Mouse (Mus musculus): Measurements from ENCODE around the gene Snai1. TPM values are rescaled to one million over a fixed set of nuclear protein-coding genes. Genes with fewer than 3 reads are reported as not detected.

The Snai1 gene
- polyA plus RNA-seq, 1 experiment, result 48.1 TPM

DNA sequence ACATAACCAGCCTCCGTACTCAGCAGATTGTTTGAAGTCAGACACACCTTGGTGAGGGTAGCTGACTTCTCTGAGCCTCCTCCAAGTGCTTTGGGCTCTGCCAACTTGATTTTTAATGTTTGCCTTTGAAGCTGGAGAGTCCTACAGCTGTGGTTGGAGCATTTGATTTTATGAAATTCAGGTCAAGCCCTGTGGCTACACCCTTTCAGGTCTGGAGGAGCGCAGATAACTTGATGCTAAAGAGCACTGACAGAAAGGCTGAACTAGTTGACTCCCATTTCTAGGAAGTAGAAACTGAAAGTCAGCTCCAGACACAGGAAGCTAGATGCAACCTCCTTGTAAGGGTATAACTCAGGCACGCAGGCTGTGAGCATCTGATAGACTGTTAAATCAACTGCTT is 32.9 kb upstream of the Snai1 start:
- Histone ChIP-seq H3K4me3 (ENCODE audit: insufficient read depth, poor library complexity, severe bottlenecking) (no peak overlapping the region), H3K79me3 (ENCODE audit: low read depth) (peaks cover 51% of the 10 kb centered on the region), H3K36me3 (ENCODE audit: control insufficient read depth, insufficient read depth) (peaks cover 42% of the 10 kb centered on the region), H3ac (ENCODE audit: control insufficient read depth, insufficient read length, low read depth) (no peak overlapping the region), H3K79me2 (ENCODE audit: control insufficient read depth, insufficient read depth) (peaks cover 64% of the 10 kb centered on the region), H3K27me3 (ENCODE audit: control insufficient read depth, insufficient read depth, insufficient read length) (no peaks in the 10 kb centered on the region)
- TF ChIP-seq MYOG (IDR thresholded peaks at IDR 0.05; ENCODE audit: control insufficient read depth, extremely low read depth, insufficient read length) (no peak), FOSL1 (IDR thresholded peaks at IDR 0.05; ENCODE audit: insufficient read depth, low read length, poor library complexity, severe bottlenecking) (no peak), CEBPB (IDR thresholded peaks at IDR 0.05; ENCODE audit: low read depth) (no peak), CTCF (IDR thresholded peaks at IDR 0.05; ENCODE audit: control insufficient read depth, insufficient read depth, insufficient read length) (no peak), MAX (IDR thresholded peaks at IDR 0.05) (no peak), MYOD1 (IDR thresholded peaks at IDR 0.05; ENCODE audit: control insufficient read depth, insufficient read length, low read depth) (no peak), USF1 (IDR thresholded peaks at IDR 0.05; ENCODE audit: low read depth) (no peak)

DNA sequence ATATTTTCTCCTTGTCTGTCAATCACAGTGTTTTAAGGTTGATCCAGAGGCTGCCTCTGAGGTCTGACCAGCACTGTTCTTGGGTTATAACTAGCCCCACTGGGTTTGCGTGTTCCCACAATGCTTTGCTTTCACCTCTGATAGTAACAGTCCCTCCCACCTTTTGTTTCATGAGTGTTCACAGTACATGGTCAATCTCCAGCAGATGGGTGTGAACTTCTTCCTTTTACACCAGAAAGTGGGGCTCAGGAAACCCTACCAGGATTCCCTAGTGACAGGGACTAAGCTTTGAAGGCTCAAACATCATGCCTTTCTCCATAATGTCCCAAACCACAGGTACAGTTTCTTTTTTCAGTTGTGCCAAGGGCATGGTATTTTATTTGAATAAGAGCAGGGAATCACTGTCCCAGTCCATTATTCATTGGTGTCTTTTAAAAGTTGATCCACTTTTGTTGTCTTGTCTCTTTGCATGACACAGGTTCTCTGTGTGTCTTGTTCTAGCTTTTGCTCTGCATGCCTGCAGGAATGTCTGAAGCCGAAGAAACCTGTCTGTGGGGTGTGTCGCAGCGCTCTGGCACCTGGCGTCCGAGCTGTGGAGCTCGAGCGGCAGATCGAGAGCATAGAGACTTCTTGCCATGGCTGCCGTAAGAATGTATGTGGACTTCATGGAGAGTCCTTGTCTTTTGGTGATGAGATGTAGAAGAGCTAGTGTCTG is 31.3 kb upstream of the Snai1 start:
- Histone ChIP-seq H3K4me3 (ENCODE audit: insufficient read depth, poor library complexity, severe bottlenecking) (no peak overlapping the region), H3K36me3 (ENCODE audit: control insufficient read depth, insufficient read depth) (peaks cover 58% of the 10 kb centered on the region)

DNA sequence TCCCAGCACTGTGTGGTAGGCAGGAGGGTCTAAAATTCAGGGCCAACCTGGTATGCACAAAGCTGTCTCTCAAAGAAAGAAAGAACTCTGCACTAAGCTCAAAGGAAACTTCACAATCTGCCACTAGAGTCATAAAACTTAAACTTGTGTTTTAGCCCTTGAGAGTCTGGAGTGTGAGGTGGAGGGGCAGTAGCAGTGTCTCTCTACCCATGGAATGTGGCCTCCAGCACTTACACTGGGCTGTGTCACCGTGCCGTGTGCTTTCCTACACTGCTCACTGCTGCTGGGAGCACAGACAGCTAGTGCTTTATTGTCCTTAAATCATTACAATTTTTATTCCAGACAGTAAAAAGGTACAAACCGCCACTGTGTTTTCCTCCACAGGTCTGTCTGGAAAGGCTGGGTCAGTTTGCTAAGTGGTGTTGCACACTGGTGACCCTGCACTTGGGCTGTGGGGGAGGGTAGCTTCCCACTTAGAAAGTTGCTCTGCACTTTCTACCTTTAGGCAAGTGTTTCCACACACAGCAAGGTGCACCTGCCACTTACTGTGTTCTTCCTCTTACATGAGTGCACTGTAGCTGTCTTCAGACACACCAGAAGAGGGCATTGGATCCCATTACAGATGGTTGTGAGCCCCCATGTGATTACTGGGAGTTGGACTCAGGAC is 30.1 kb upstream of the Snai1 start:
- TF ChIP-seq MAX (IDR thresholded peaks at IDR 0.05) (no peak), MYOD1 (IDR thresholded peaks at IDR 0.05; ENCODE audit: control insufficient read depth, insufficient read length, low read depth) (no peak), USF1 (IDR thresholded peaks at IDR 0.05; ENCODE audit: low read depth) (no peak)
- peaks cover 76% of the 10 kb centered on the region for H3K79me2 ChIP-seq (ENCODE audit: control insufficient read depth, insufficient read depth)
- no peak overlapping the region for H3K4me3 ChIP-seq (ENCODE audit: insufficient read depth, poor library complexity, severe bottlenecking)
- no peaks in the 10 kb centered on the region for H3K27me3 ChIP-seq (ENCODE audit: control insufficient read depth, insufficient read depth, insufficient read length)
- H3K79me3 ChIP-seq (ENCODE audit: low read depth), result peaks cover 53% of the 10 kb centered on the region
- H3ac ChIP-seq (ENCODE audit: control insufficient read depth, insufficient read length, low read depth), result no peak overlapping the region
- H3K36me3 ChIP-seq (ENCODE audit: control insufficient read depth, insufficient read depth), result peaks cover 70% of the 10 kb centered on the region

More for the DNA sequence above, 31.3 kb upstream of the Snai1 start:
- Histone ChIP-seq H3ac (ENCODE audit: control insufficient read depth, insufficient read length, low read depth) (no peak overlapping the region), H3K79me3 (ENCODE audit: low read depth) (peaks cover 53% of the 10 kb centered on the region), H3K27me3 (ENCODE audit: control insufficient read depth, insufficient read depth, insufficient read length) (no peaks in the 10 kb centered on the region), H3K79me2 (ENCODE audit: control insufficient read depth, insufficient read depth) (peaks cover 74% of the 10 kb centered on the region)
- TF ChIP-seq USF1 (IDR thresholded peaks at IDR 0.05; ENCODE audit: low read depth) (no peak), MYOG (IDR thresholded peaks at IDR 0.05; ENCODE audit: control insufficient read depth, extremely low read depth, insufficient read length) (no peak), FOSL1 (IDR thresholded peaks at IDR 0.05; ENCODE audit: insufficient read depth, low read length, poor library complexity, severe bottlenecking) (no peak)

DNA sequence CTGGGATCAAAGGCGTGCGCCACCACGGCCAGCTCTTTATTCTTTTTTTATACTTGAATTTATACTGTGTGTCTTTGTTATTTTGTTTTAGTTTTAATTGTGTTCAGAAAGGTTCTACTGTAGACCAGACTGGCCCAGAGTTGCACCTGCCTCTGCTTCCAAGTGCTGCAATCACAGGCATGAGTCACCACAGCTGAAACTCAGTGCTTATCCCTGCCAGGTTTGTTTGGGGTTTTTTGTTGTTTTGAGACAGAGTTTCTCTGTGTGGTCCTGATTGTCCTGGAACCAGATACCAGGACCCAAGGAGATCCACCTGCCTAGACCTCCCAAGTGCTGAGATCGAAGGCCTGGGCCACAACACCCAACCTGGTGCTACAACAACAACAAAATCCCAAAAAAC is 29.4 kb upstream of the Snai1 start:
- TF ChIP-seq USF1 (IDR thresholded peaks at IDR 0.05; ENCODE audit: low read depth) (no peak), CTCF (IDR thresholded peaks at IDR 0.05; ENCODE audit: control insufficient read depth, insufficient read depth, insufficient read length) (no peak), CEBPB (IDR thresholded peaks at IDR 0.05; ENCODE audit: low read depth) (no peak), MAX (IDR thresholded peaks at IDR 0.05) (no peak), MYOD1 (IDR thresholded peaks at IDR 0.05; ENCODE audit: control insufficient read depth, insufficient read length, low read depth) (no peak), MYOG (IDR thresholded peaks at IDR 0.05; ENCODE audit: control insufficient read depth, extremely low read depth, insufficient read length) (no peak), FOSL1 (IDR thresholded peaks at IDR 0.05; ENCODE audit: insufficient read depth, low read length, poor library complexity, severe bottlenecking) (no peak)
- H3K36me3 ChIP-seq (ENCODE audit: control insufficient read depth, insufficient read depth), result peaks cover 77% of the 10 kb centered on the region
- H3K79me3 ChIP-seq (ENCODE audit: low read depth), result peaks cover 53% of the 10 kb centered on the region
- H3K27me3 ChIP-seq (ENCODE audit: control insufficient read depth, insufficient read depth, insufficient read length), result no peaks in the 10 kb centered on the region
- no peak overlapping the region for H3ac ChIP-seq (ENCODE audit: control insufficient read depth, insufficient read length, low read depth)
- peaks cover 76% of the 10 kb centered on the region for H3K79me2 ChIP-seq (ENCODE audit: control insufficient read depth, insufficient read depth)
- no peak overlapping the region for H3K4me3 ChIP-seq (ENCODE audit: insufficient read depth, poor library complexity, severe bottlenecking)

DNA sequence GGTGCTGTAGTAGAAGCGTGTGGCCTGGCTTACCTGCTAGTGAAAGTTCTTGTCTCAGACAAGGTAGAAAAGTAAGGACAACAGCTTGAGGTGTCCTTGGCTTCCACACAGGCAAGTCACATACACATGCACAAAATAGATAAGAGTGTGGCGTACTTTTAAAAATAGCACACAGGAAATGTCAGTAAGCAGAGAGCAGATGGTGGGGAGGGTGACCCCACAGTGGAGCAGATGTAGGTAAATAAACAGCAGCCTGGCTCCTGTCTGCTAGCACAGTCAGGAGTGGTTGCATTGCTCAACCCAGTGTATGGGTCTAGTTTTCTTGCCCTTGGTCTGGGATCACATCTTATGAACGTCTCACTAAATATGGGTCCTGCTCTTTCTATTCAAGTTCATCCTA is 27.5 kb upstream of the Snai1 start:
- H3K27me3 ChIP-seq (ENCODE audit: control insufficient read depth, insufficient read depth, insufficient read length), result no peaks in the 10 kb centered on the region
- peaks cover 57% of the 10 kb centered on the region for H3K79me2 ChIP-seq (ENCODE audit: control insufficient read depth, insufficient read depth)
- no peak overlapping the region for H3ac ChIP-seq (ENCODE audit: control insufficient read depth, insufficient read length, low read depth)
- H3K4me3 ChIP-seq (ENCODE audit: insufficient read depth, poor library complexity, severe bottlenecking), result no peak overlapping the region
- peaks cover 82% of the 10 kb centered on the region for H3K36me3 ChIP-seq (ENCODE audit: control insufficient read depth, insufficient read depth)
- TF ChIP-seq MAX (IDR thresholded peaks at IDR 0.05), result no peak
- TF ChIP-seq CTCF (IDR thresholded peaks at IDR 0.05; ENCODE audit: control insufficient read depth, insufficient read depth, insufficient read length), result no peak
- TF ChIP-seq CEBPB (IDR thresholded peaks at IDR 0.05; ENCODE audit: low read depth), result no peak
- no peak for TF ChIP-seq MYOD1 (IDR thresholded peaks at IDR 0.05; ENCODE audit: control insufficient read depth, insufficient read length, low read depth)
- TF ChIP-seq MYOG (IDR thresholded peaks at IDR 0.05; ENCODE audit: control insufficient read depth, extremely low read depth, insufficient read length), result no peak
- TF ChIP-seq FOSL1 (IDR thresholded peaks at IDR 0.05; ENCODE audit: insufficient read depth, low read length, poor library complexity, severe bottlenecking), result no peak
- TF ChIP-seq USF1 (IDR thresholded peaks at IDR 0.05; ENCODE audit: low read depth), result no peak
- H3K79me3 ChIP-seq (ENCODE audit: low read depth), result peaks cover 36% of the 10 kb centered on the region

DNA sequence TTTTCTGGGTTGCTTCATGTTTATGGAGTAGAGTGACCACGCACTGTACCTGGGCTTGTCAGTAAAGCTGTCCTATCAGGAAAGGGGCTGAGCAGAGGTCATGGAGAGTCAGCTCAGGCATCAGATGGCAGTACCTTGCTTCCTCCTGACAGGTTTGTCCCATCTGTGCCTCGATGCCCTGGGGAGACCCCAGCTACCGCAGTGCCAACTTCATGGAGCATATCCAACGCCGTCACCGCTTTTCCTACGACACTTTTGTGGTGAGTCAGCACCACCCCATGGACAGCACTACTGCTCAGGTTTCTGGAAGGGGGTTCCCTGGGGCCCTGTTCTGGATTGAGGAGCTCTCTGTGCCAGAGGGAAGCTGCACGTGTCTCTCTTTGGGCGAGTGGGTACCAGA is 25.6 kb upstream of the Snai1 start:
- H3K36me3 ChIP-seq (ENCODE audit: control insufficient read depth, insufficient read depth), result peaks cover 95% of the 10 kb centered on the region
- no peak overlapping the region for H3K4me3 ChIP-seq (ENCODE audit: insufficient read depth, poor library complexity, severe bottlenecking)
- peaks cover 38% of the 10 kb centered on the region for H3K79me2 ChIP-seq (ENCODE audit: control insufficient read depth, insufficient read depth)
- TF ChIP-seq MAX (IDR thresholded peaks at IDR 0.05) (no peak), FOSL1 (IDR thresholded peaks at IDR 0.05; ENCODE audit: insufficient read depth, low read length, poor library complexity, severe bottlenecking) (no peak), CTCF (IDR thresholded peaks at IDR 0.05; ENCODE audit: control insufficient read depth, insufficient read depth, insufficient read length) (no peak), USF1 (IDR thresholded peaks at IDR 0.05; ENCODE audit: low read depth) (no peak), CEBPB (IDR thresholded peaks at IDR 0.05; ENCODE audit: low read depth) (no peak), MYOD1 (IDR thresholded peaks at IDR 0.05; ENCODE audit: control insufficient read depth, insufficient read length, low read depth) (no peak), MYOG (IDR thresholded peaks at IDR 0.05; ENCODE audit: control insufficient read depth, extremely low read depth, insufficient read length) (no peak)
- H3K27me3 ChIP-seq (ENCODE audit: control insufficient read depth, insufficient read depth, insufficient read length), result no peaks in the 10 kb centered on the region
- peaks cover 22% of the 10 kb centered on the region for H3K79me3 ChIP-seq (ENCODE audit: low read depth)
- H3ac ChIP-seq (ENCODE audit: control insufficient read depth, insufficient read length, low read depth), result no peak overlapping the region
